Mouse (Mus musculus) ZHBTc4 (cell line): ENCODE measurements at regions not wholly inside any gene's neighbourhood (a gene's known extent, or its start where the extent isn't known, plus 50 kb on each side); places are given as distances from the start of the nearest gene placed in this dataset.

Experiments used
- DNase-seq: peaks from one replicate; pipeline ENCODE4 v3.0.0-alpha.2; 2011; ENCODE audit warnings: low read depth, low spot score

- DNase-seq = peak; percentile 50
Measured at GRCm38 (mm10) chr3:128001924-128002501, 105.9 kb upstream of the Fam241a start.

- no peak for DNase-seq
Measured at GRCm38 (mm10) chr3:127995678-127996077, 99.6 kb upstream of the Fam241a start.

GRCm38 (mm10) chr3:127987583-127987982, 91.5 kb upstream of the Fam241a start:
- DNase-seq = no peak

GRCm38 (mm10) chr3:127985165-127985564, 89.0 kb upstream of the Fam241a start:
- DNase-seq = no peak

GRCm38 (mm10) chr3:127977240-127977639, 81.1 kb upstream of the Fam241a start:
- DNase-seq = no peak

GRCm38 (mm10) chr3:127970891-127971290, 74.8 kb upstream of the Fam241a start:
- peak; percentile 67 for DNase-seq

- DNase-seq = no peak
Measured at GRCm38 (mm10) chr3:127967170-127967569, 71.0 kb upstream of the Fam241a start.

- no peak for DNase-seq
Measured at GRCm38 (mm10) chr3:127966214-127966613, 70.1 kb upstream of the Fam241a start.

GRCm38 (mm10) chr3:127958919-127959684, 63.0 kb upstream of the Fam241a start:
- no peak for DNase-seq

GRCm38 (mm10) chr3:127954856-127955255, 58.7 kb upstream of the Fam241a start:
- DNase-seq = no peak

- no peak for DNase-seq
Measured at GRCm38 (mm10) chr3:127953610-127954009, 57.5 kb upstream of the Fam241a start.

GRCm38 (mm10) chr3:127948898-127949620, 52.9 kb upstream of the Fam241a start:
- peak; percentile 67 for DNase-seq

- no peak for DNase-seq
Measured at GRCm38 (mm10) chr3:127948326-127948725, 52.2 kb upstream of the Fam241a start.
